In genomic region chr5:113844106-113844505, GRCm38 (mm10) we compare ENCODE assay signal across 10 mouse cellular contexts. TPM values are rescaled to one million over a fixed set of nuclear protein-coding genes. Genes with fewer than 3 reads are reported as not detected.
DNase-seq lines count a peak whose midpoint lies in the region; ATAC-seq and TF ChIP-seq lines count a peak whose summit lies in the region.
"Had no signal": no experiment of that assay in that cellular context is flagged by ENCODE, and none has a peak within 500 bp of the region (broad histone marks: within the 10 kb centered on the region; RNA-seq: fewer than 3 reads in every experiment).

No protein-coding gene starts in this region.

- DNase-seq in heart, postnatal 25 days (ENCODE audit: low spot score) = no peak
- DNase-seq in thymus, adult 2 months = no peak
- no peak for DNase-seq in thymus, postnatal 10 days (ENCODE audit: low spot score in 2 of 2)
- DNase-seq in limb, embryonic 14.5 days (ENCODE audit: low spot score) = peak; percentile 23
- no peak for DNase-seq in stomach, postnatal 0 days (ENCODE audit: low spot score)
- DNase-seq in adrenal gland, postnatal 25 days = no peak
- DNase-seq in layer of hippocampus, adult 9-10 months (ENCODE audit: low spot score) = no peak

- no peak overlapping the region for H3K4me2 ChIP-seq in heart, embryonic 15.5 days
- no peak overlapping the region for H3K4me2 ChIP-seq in limb, embryonic 14.5 days (replicated peaks; ENCODE audit: low read depth, low read length, severe bottlenecking)
- H3K4me2 ChIP-seq in stomach, postnatal 0 days (replicated peaks; ENCODE audit: low read depth) = peak overlapping the region; percentile 29; the same call in 1 of the 2 replicates

- H3K4me3 ChIP-seq in heart, embryonic 15.5 days = no peak overlapping the region
- no peak overlapping the region for H3K4me3 ChIP-seq in thymus, adult 2 months (ENCODE audit: control insufficient read depth, insufficient read depth, low read length)
- H3K4me3 ChIP-seq in limb, embryonic 14.5 days (replicated peaks; ENCODE audit: low read length) = no peak overlapping the region
- no peak overlapping the region; the same call in 1 of the 2 replicates for H3K4me3 ChIP-seq in stomach, postnatal 0 days (ENCODE audit: low read depth, low read length)

- no peaks in the 10 kb centered on the region for H3K9me3 ChIP-seq in heart, embryonic 15.5 days (replicated peaks)
- H3K9me3 ChIP-seq in limb, embryonic 14.5 days (ENCODE audit: control insufficient read depth, low read length) = no peaks in the 10 kb centered on the region
- no peaks in the 10 kb centered on the region for H3K9me3 ChIP-seq in stomach, postnatal 0 days (ENCODE audit: control insufficient read depth, low read length)

- TF ChIP-seq POLR2A in thymus, adult 2 months (IDR thresholded peaks at IDR 0.05; ENCODE audit: control insufficient read depth, extremely low read depth, insufficient read depth, low read length, poor library complexity) = no peak
- no peak for TF ChIP-seq POLR2A in limb, embryonic 14.5 days (IDR thresholded peaks at IDR 0.05; ENCODE audit: borderline replicate concordance, extremely low read depth, insufficient read depth, insufficient read length)

- H3K9ac ChIP-seq in heart, embryonic 15.5 days = no peak overlapping the region
- H3K9ac ChIP-seq in limb, embryonic 14.5 days (ENCODE audit: low read depth, low read length, severe bottlenecking) = 0 out of 2 replicates have a peak overlapping the region, but pooled peaks have one; percentile 16
- H3K9ac ChIP-seq in stomach, postnatal 0 days (ENCODE audit: low read length) = no peak overlapping the region
- H3K9ac ChIP-seq: liver, embryonic 14.5 days had no signal

- no peaks in the 10 kb centered on the region; the same call in none of the 2 replicates for H3K4me1 ChIP-seq in heart, embryonic 15.5 days (replicated peaks)
- peaks cover 29% of the 10 kb centered on the region for H3K4me1 ChIP-seq in thymus, adult 2 months (replicated peaks; ENCODE audit: control insufficient read depth, insufficient read depth, low read length)
- no peaks in the 10 kb centered on the region for H3K4me1 ChIP-seq in limb, embryonic 14.5 days (ENCODE audit: control insufficient read depth, insufficient read depth, low read length)
- no peaks in the 10 kb centered on the region for H3K4me1 ChIP-seq in stomach, postnatal 0 days (replicated peaks; ENCODE audit: control insufficient read depth, insufficient read depth)

- 75% methylated on average over 15 of the region's 15 CpGs for WGBS in heart, embryonic 15.5 days
- WGBS in thymus, adult 2 months = 89% methylated on average over 15 of the region's 15 CpGs
- WGBS in limb, embryonic 14.5 days = 71% methylated on average over 15 of the region's 15 CpGs
- 55% methylated on average over 15 of the region's 15 CpGs for WGBS in stomach, postnatal 0 days

- TF ChIP-seq EP300 in stomach, postnatal 0 days (optimal IDR thresholded peaks at IDR 0.05) = no peak

- peaks cover 60% of the 10 kb centered on the region for H3K36me3 ChIP-seq in heart, embryonic 15.5 days
- H3K36me3 ChIP-seq in thymus, adult 2 months (ENCODE audit: control insufficient read depth, insufficient read depth, low read length) = peaks cover 11% of the 10 kb centered on the region
- peaks cover 55% of the 10 kb centered on the region for H3K36me3 ChIP-seq in limb, embryonic 14.5 days (ENCODE audit: control insufficient read depth, insufficient read depth, low read length)
- H3K36me3 ChIP-seq in stomach, postnatal 0 days (ENCODE audit: control insufficient read depth, insufficient read depth, low read length) = peaks cover 36% of the 10 kb centered on the region

- intact Hi-C loops in heart, postnatal 25 days (cut with DNase I) = no loop called here

- H3K27me3 ChIP-seq in heart, embryonic 15.5 days = no peaks in the 10 kb centered on the region
- no peaks in the 10 kb centered on the region for H3K27me3 ChIP-seq in thymus, adult 2 months (ENCODE audit: control insufficient read depth, insufficient read depth, low read length)
- H3K27me3 ChIP-seq in limb, embryonic 14.5 days (ENCODE audit: control insufficient read depth, insufficient read depth, low read length) = no peaks in the 10 kb centered on the region
- H3K27me3 ChIP-seq in stomach, postnatal 0 days (ENCODE audit: control insufficient read depth, insufficient read depth, low read length) = no peaks in the 10 kb centered on the region

- TF ChIP-seq CTCF in thymus, adult 2 months (IDR thresholded peaks at IDR 0.05; ENCODE audit: borderline replicate concordance, control insufficient read depth, extremely low read depth, insufficient read depth, low read length, poor library complexity) = no peak
- TF ChIP-seq CTCF in stomach, postnatal 0 days (IDR thresholded peaks at IDR 0.05; ENCODE audit: low read depth) = no peak

- peak overlapping the region; percentile 37 for H3K27ac ChIP-seq in heart, embryonic 15.5 days
- H3K27ac ChIP-seq in thymus, adult 2 months (ENCODE audit: control insufficient read depth, insufficient read depth, low read length) = peak overlapping the region; percentile 17; the same call in 1 of the 2 replicates
- H3K27ac ChIP-seq in limb, embryonic 14.5 days (replicated peaks; ENCODE audit: low read depth, low read length) = 0 out of 2 replicates have a peak overlapping the region, but pooled peaks have one; percentile 43
- H3K27ac ChIP-seq in stomach, postnatal 0 days (replicated peaks) = peak overlapping the region; percentile 65; the same call in 1 of the 2 replicates
- H3K27ac ChIP-seq: liver, embryonic 14.5 days had no signal

- no peak for ATAC-seq in heart, embryonic 15.5 days (replicated peaks; ENCODE audit: insufficient number of reproducible peaks, insufficient read depth, low FRiP score, low read depth)
- no peak for ATAC-seq in limb, embryonic 14.5 days (ENCODE audit: low FRiP score, low read depth)
- no peak; the same call in 1 of the 2 replicates for ATAC-seq in stomach, postnatal 0 days (ENCODE audit: low FRiP score, low TSS enrichment)

RNA-seq across cellular contexts. Expression of gene Selplg, which starts 11.7 kb away (rescaled TPM):
- polyA plus RNA-seq in heart, embryonic 15.5 days (2015; fragmentation: Nextera tagmentation; extraction: Ambion mirVana) = 2.7 and 18.4 TPM in 2 replicates
- 1 to 10 TPM; 2.4 to 3.6 TPM for total RNA-seq in heart, postnatal 25 days (2021)
- polyA plus RNA-seq in thymus, adult 2 months (2012; rRNA removed) = 755 and 783 TPM in 2 replicates
- 4.0 and 4.6 TPM in 2 replicates for polyA plus RNA-seq in limb, embryonic 14.5 days (2012; rRNA removed)
- polyA plus RNA-seq in limb, embryonic 14.5 days (2014; fragmentation: Nextera tagmentation; extraction: Ambion mirVana) = 4.9 and 5.4 TPM in 2 replicates
- polyA plus RNA-seq in stomach, postnatal 0 days (2015; fragmentation: Nextera tagmentation; extraction: Ambion mirVana) = 2.0 and 2.6 TPM in 2 replicates
- 1.5 and 3.3 TPM in 2 replicates for total RNA-seq in adrenal gland, postnatal 25 days (2021)

RNA-seq across cellular contexts. Expression of gene Tmem119, which starts 43.8 kb away (rescaled TPM):
- 23.6 and 30.5 TPM in 2 replicates for polyA plus RNA-seq in heart, embryonic 15.5 days (2015; fragmentation: Nextera tagmentation; extraction: Ambion mirVana)
- 1 to 10 TPM; 6.7 to 7.3 TPM for total RNA-seq in heart, postnatal 25 days (2021)
- polyA plus RNA-seq in thymus, adult 2 months (2012; rRNA removed) = 8.8 and 11.7 TPM in 2 replicates
- polyA plus RNA-seq in limb, embryonic 14.5 days (2012; rRNA removed) = 86.0 and 118 TPM in 2 replicates
- polyA plus RNA-seq in limb, embryonic 14.5 days (2014; fragmentation: Nextera tagmentation; extraction: Ambion mirVana) = 107 and 117 TPM in 2 replicates
- 35.3 and 36.6 TPM in 2 replicates for polyA plus RNA-seq in stomach, postnatal 0 days (2015; fragmentation: Nextera tagmentation; extraction: Ambion mirVana)
- total RNA-seq in adrenal gland, postnatal 25 days (2021) = 5.4 and 7.7 TPM in 2 replicates
- polyA plus RNA-seq: CD4-positive, CD25-positive, alpha-beta regulatory T cell, adult 4 months had no signal

Comparison
In these comparisons a context has a peak if more than half of its experiments do, and no peak if none do; other contexts are left out.
1. RNA of gene Selplg, which starts 11.7 kb away (polyA plus RNA-seq): 755 to 783 TPM in thymus, adult 2 months; 4.0 to 5.4 TPM in limb, embryonic 14.5 days, 2.7 to 18.4 TPM in heart, embryonic 15.5 days and 2.0 to 2.6 TPM in stomach, postnatal 0 days; every median in the first group is over 10 times any median in the second.
2. Peak in every context shown above with its lines, with median percentiles within 50 percentile points of each other: H3K27ac ChIP-seq.